Mouse (Mus musculus) gonadal fat pad, adult 2 months (tissue): ENCODE measurements around the gene Ddx18. TPM values are rescaled to one million over a fixed set of nuclear protein-coding genes. Genes with fewer than 3 reads are reported as not detected.

ENCODE experiments used
- DNase-seq: peaks from one replicate; pipeline ENCODE4 v3.0.0-alpha.2; 2012; ENCODE audit warnings: low read depth
- polyA plus RNA-seq: library from polyadenylated mRNA; depleted of rRNA; stranded (reverse); fragments of >200 nt; gene quantifications from 2 replicates; pipeline ENCODE4 v1.2.3, GENCODE M21; 2012; rRNA removed

The Ddx18 gene
- 24.4 and 38.7 TPM in 2 replicates for polyA plus RNA-seq

DNA sequence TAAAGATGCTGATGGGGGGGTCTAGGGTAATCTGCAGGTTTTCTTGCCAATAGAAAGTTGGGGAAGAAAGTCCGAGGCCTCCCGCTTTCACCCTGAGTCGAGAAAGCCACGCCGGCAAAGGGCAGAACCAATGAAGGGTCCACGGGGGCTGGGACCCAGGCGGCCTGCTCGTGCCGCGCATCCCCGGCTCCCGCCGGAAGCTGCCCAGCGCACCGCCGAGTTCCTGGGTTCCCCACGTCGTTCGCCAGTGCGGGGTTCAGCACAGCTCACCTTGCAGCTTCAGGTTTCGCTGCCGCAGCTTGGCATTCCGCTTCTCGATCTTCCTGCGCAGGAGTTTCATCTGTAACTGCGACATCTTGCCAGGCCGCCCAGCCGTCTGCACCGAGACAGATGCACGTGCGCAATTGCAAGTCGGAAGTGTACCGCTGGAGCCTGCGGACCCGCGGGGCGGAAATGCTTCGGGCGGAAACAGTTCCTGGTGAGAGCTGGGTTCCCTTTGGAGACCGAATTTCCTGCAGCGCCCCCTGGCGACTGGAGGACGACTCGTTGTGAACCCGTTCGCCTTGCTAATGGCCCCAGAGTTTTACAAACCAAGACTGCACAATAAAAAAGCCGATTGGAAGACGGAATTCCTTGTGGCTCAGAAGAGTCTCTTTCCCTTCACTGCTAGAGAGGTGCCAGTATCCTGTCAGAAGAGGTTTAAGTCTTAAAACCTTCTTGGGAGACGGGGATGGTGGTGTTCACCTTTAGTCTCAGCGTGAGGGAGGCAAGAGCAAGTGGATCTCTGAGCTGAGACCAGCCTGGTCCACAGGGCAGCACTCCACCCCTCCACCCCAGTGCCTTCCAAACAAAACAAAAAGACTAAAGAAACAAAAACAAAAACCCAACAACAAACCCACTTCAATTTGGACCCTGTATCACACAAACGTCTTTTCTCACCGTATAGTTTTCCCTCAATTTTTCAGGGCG is at the start of gene Ddx18:
Gene Ddx18 (minus strand): TSS at position 469 of the 969 bp plus-strand sequence.
- DNase-seq: no peak

DNA sequence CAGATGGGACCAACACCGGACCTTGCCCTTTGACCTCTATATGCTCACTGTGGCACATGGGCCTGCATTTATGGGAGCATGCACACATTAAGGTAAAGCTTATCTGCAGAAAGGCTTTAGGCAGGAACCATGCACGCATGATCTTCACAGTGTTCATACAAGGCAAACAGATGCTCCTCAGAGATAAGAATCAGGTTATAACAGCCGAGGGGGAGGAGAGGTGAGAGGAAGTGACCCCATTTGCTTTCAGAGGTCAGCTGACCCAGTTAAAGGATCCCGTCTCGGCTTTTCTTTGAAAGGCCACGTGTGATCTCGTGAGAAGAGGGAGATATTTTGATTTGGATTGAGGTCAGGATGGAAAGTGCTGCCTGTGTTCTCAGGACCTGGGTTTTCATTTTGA is 40.2 kb upstream of the Ddx18 start:
- DNase-seq: no peak

DNA sequence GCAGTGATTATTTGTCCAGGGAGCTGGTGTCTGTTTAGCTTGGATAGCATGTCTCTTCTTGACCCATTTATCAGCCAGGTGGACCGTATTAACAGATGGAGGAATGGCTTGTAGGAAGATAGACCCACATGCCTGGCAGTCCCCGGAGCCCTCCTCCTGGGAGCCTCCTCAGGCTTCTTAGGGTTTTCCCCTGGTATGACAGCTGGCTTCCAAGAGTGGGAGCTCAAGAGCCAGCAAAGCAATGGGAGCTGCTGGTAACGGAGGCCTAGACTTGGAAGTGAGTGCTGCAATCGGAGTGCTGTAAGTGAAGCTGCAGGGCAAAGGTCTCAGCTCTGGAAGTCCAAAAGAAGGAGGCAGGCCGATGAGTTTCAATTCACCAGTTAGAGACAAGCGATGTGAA is 37.3 kb upstream of the Ddx18 start:
- DNase-seq: no peak

DNA sequence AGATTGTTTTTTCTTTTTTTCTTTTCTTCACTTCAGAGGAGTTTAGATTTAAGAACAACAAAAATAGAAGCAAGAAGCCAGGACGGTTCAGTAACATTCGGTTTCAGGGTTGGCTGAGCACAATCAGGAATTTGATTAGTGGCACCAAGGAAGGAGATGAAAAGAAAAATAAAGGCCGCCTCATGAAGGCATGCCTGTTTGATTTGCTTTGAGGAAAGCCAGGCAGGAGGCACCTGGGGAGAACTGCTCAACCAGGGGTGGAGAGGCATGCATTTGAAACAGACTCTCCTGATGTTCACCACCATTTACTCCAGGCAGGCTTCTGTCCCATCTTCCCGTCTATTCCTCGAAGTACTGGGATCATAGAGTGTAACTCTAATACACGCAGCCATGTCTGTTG is 34.1 kb upstream of the Ddx18 start:
- DNase-seq: no peak

DNA sequence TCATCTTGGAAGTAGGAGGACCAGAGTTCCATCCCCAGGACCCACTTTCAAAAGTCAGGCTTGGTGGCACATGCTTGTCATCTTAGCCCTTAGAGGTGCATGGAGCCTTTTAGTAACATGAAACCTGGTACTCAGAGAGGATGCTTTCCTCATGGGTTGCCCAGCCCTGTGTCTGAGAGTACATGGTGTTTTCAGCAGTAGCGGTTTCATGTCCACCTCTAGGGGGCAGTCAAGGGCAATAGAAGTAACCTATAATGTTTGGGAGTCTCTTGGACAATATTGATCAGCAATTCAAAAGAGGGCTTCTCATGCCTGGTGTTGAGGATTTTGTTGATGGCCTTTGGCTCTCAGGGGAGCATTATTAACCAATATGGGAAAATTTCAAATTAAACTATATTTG is 33.3 kb upstream of the Ddx18 start:
- no peak for DNase-seq

DNA sequence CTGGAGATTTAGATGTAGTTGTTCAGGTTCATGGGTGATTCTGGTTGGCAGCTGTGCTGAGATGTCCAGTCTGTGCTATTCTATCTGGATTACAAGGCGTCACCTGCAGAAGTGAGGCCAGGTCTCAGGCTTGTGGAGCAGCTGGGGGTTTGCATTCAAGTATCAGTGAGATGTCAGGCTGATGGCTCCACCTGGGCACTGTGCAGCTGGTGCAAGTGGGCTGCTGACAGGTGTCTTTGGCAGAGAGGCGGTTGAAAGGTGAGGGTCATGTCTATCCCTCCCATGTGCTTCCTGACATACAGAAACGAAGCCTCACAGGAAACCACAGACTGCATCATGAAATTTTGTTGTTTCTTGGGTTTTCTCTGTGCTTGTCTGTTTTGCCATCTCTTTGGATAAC is 30.6 kb upstream of the Ddx18 start:
- DNase-seq: no peak

DNA sequence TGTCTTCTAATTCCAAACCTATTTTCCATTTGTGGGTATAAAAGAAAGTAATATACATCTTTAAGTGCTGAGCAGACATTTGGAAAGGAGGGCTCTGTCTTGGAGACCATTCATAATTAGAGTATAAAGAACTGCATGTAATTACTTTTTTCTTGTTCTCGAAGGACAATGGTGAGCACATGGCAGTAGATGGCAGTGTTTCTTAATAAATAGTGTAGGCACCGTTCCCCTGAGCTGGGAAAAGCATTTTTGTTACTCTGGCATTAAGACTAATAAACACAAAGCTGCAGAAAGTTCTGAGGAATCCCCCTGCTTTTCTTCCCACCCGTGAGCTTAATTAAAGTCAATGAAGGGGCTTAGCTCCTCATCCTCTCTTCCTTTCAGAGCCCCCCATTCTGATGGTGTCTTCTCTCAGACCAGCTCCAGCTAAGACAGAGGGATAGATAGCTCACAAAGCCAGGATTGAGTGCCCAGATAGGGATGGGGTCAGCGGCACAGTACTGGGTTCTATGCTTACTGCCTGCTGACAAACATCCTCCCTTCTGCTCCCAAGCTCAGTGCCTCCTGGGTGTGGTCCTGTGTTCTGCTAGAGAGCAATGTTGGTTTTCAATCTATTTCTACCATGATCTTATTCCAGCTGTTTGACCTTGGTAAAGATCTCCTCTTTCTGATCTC is 29.3 kb upstream of the Ddx18 start:
- no peak for DNase-seq

DNA sequence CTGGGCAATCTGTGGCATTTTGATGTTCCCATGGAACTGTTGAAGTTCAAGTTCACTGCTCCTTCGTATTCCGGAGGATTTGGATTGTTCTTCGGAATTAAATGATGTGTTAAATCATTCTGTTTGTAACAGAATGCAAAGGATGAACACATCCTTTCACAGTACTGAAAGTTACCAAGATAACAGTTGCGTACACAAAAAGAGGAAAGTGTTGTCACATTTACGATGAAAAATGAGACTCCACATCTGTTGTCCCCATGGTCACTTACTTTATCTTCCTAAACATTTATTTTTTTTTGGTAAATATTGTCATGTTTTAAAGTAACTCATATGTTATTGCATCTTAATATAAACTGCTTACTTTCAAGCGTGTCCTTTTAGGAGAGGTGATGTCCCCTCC is 17.0 kb upstream of the Ddx18 start:
- DNase-seq: no peak

DNA sequence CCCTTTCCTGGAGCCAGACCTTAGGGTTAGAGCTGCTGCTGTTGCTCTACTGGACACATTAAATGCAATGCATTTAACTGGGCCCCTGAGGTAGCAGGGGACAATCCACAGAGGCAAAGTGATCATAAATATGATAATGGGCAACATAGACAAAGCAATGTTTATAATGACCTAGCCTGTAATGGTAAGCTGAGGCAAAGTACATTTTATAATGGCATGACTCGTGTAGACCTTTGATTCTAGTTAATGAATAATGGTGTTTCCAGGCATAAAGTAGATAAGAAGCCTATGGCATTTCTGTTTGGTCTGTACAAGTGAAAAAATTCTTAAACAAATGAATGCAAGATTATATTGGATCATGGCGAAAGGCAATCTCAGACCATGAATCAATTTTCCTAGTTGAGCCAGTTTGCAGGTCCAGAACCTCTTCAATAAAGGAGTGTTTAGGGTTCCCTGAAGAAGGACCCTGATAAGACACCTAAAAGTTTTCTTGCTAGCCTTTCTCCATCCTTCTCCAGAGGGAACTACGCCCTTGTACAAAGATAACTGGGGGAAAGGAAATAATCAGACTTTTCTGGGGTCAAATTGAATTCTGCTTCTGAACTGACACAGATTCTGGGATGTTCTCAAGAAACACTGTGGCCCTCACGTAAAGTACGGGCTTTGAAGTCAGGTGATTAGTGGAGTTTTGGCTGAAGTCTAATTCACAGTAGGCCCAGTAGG is 13.5 kb upstream of the Ddx18 start:
- no peak for DNase-seq

DNA sequence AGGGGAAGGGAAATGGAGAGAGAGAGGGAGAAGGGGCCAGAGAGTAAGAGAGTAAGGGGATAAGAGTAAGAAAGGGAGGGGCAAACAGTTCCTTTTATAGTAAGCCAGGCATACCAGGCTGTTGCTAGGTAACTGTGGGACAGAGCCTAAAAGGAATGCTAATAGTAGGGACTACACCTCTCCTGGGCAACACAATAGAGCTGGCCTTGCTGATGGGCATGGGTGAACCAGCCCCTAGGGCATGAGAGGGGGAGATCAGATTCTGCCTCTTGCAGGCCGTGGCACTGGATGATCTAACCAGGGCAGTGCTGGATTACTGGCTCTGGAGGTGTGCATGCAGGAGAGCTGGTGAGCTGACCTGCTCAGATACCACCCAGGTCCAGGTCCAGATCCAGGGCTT is 9.7 kb upstream of the Ddx18 start:
- no peak for DNase-seq

DNA sequence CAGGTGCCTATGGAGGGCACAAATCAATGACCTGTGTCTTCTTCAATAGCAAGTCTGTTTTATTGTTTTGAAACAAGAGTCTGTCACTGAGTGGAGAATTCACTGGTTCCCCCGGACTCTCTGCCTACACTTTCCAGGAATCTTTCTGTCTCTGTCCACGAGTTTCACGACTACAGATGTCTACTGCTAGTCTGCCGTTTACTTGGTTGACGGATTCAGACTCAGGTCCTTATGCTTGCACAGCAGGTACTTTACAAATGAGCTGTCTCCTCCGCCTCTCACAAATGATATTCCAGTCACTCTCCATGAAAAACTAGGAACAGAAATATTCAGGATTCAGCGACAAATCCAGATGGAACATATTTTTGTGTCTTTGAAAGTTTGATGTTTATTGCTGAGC is 2.7 kb upstream of the Ddx18 start:
- no peak for DNase-seq

DNA sequence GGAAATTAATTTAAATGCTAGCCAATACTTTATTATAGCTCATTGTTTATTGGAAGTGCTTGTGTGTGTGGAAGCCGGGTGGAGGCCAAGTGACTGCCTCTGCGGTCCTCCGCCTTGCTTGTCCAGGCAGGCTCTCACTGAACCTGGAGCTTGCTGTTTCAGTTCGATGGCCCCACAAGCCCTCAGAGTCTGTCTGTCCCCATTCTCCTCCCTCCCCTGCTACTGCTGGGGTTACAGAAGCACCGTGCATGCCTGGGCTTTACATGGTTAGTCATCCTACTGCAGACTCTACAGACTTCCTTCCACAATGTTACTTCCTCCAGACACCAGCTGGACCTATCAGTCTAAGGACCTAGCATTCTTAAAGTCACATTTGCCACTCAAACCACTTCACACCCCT is 9.9 kb downstream of the Ddx18 start:
- DNase-seq: no peak

DNA sequence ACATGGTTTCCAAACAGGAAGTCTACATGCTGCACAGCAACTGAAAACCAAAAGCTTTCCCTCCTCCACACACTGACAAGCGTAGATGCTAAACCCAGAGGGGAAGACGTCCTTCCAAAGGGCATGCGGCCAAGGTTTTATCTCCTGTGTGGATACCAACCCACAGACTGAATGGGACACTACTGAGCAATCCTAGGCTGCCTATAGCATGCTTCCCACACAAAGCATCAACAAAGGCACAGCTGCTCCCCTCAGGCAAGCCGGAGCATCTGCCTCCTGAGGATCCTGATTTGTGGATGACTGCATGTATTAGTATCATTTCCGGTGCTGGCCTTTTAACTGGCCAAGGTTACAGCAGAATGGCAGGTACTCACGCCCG is 16.3 kb downstream of the Ddx18 start:
- peak; percentile 58 for DNase-seq

DNA sequence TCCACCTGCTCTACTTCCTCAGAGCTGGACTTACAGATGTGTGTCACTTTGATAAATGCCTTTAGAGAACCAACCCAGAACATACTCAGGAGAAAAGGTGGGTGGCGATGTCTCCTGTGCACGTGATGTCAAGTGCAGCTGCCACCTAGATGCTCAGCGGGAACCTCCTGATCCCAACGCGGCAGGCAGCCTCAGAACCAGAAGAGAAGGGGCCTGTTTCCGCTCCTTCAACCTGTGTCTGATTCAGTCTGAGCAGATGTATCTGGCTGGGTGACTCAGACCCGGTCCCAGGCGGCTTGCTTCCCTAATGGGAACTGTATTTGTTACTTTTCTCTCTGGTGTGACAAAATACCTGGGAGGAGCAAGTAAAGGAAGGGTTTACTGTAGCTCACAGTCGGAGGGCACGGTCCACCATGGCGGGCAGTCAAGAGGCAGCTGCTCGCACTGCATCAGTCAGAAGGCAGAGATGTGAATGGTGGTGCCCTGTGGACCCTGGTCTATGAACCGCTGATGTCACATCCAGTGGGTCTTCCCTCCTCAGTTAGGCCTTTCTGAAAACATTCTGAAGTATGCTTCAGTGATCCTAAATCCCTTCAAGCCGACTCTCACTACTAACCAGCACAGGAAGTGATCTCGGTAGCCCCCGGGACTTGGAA is 16.9 kb downstream of the Ddx18 start:
- DNase-seq: no peak

DNA sequence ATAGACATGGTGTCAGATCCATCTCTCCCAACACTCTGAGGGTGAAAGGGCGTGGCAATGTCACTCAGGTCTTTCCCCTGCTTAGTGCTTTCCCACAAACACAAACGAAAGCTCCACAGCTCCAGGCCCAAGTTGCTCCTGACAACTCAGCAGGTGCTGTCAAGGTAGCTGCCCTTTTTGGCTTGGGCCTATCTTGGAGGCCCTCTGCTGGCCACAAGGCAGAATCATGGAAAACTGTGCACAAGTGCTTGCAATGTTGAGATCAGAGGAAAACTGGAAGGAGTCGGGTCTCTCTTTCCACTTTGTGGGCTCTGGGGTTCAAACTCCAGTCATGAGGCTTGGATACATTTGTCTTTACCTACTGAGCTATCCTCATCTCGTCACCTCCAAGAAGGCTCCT is 18.3 kb downstream of the Ddx18 start:
- no peak for DNase-seq

DNA sequence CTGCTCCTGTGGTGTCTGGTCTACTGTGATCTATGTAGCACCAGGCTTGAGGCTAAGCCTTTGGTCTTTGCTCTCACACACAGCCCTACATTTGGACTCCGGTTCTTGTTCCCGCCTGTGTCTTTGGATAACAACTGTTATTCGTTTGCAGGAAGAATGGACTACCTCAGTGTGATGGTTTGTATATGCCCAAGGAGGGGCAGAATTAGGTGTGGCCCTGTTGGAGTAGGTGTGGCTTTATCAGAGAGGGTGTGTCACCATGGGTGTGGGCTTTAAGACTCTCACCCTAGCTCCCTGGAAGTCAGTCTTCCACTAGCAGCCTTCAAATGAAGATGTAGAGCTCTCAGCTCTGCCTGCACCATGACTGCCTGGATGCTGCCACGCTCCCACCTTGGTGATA is 19.1 kb downstream of the Ddx18 start:
- DNase-seq: no peak

DNA sequence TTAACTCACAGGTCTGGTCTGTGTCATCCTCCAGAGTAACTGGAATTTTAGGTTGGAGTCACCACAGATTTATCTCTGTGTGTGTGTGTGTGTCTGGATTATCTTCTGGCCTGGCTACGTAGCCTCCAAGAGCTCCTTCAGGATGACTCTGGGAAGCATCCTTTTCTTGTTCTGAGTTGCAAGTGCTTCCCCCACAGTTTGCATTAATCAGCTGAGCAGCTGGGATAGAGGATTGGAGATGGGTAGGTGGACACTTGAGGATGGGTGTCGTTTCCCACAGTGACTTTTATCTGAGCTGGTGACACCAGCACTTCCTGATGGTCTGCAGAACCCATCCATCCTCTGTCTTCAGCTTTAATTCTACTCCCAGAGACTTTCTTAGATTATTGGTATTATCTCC is 20.9 kb downstream of the Ddx18 start:
- DNase-seq: no peak

DNA sequence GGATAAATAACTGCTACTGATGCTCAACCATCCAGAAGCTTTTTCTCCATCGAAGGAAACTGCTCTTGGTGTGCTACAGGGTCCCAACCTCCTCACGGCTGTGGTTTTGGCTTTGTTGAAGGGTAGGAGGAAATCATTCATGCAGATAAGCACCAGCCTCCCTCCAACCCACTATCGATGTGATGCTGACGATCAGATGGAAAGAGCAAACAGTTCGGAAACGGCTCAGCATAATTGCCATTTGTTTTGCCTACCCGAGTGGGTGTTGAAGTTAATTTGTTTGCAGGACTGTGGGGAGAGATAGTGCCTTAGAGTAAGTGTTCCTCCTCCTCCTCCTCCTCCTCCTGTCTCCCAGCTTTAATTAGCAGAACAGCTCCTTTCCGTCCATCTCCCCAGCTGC is 27.4 kb downstream of the Ddx18 start:
- no peak for DNase-seq

DNA sequence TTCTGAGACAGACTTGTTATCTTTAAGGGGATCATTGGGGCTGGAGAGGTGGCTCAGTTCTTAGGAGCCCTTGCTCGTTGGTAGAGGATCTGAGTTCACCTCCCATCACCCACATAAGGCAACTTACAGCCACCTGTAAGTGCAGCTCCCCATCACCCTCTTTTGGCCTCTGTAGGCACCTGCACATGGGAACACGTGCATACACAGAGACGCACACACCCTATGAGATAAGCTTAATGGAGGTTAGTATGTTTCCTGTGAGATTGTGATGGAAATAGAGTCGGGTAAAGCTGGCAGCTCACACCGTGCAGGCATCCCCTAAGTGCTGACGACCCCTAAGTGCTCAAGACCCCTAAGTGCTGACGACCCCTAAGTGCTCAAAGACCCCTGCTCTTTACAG is 36.4 kb downstream of the Ddx18 start:
- no peak for DNase-seq

DNA sequence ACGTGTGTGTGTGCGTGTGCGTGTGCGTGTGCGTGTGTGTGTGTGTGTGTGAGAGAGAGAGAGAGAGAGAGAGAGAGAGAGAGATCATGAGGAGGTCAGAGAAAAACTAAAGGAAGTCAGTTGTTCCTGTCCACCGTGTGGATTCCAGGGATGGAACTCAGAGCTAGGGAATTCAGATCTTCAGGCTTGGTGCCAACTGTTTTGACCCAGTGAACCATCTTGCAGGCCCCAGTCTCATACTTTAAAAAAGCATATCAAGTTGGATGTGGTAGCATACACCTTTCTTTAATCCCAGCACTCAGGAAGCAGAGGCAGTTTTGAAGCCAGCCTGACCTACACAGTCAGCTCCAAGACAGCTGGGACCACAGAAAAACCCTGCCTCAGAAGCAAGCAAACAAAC is 38.5 kb downstream of the Ddx18 start:
- no peak for DNase-seq

DNA sequence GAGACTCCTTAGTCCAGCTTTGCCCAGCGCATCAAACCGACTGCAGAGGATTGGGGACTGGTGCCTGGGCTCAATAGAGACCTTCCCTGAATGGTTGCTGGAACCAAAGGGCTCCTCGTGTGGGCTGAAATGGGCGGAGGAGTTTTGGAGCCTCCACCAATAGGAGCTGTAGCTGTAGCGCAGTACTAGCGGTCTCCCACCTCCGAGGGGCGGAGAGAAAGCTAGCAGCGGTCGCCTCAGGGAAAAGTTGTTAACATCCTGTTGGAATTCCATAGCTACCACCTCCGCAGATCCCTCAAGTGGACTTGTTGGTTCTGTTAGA is 39.4 kb downstream of the Ddx18 start, which contains the start of gene Htr5b:
Gene Htr5b (minus strand): TSS at position 67 of the 322 bp plus-strand sequence.
- DNase-seq: peak; percentile 14
